Comparison of ENCODE assay signal across 1 mouse cellular context in the genomic region with DNA sequence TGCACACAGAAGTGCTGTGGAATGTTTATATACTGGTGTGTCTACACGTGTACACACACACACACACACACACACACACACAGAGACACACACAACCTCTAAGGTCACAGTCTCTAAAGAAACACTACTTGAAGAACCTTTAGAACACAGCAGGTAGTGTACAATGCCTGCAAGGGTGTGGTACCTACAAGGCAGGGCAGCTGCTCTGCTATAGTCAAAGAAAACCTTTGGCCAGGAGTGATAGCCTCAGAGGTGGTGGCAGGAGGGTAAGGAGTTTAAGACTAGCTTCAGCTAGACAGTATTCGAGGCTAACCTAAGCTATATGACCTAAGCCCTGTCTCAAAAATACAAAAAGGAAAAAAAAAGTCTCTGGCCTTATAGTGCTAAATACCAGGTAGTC.
TF ChIP-seq lines count a peak whose summit lies in the region.

No protein-coding gene starts in this region.

TF ChIP-seq in MEL, 35 proteins besides CTCF, POLR2A, EP300 and RAD21:
- TF ChIP-seq ZC3H11A (IDR thresholded peaks at IDR 0.05; ENCODE audit: low read depth, low read length) (no peak), MAZ (IDR thresholded peaks at IDR 0.05; ENCODE audit: low read depth, low read length) (no peak), CHD1 (IDR thresholded peaks at IDR 0.05; ENCODE audit: low read depth, low read length) (no peak), MAX (IDR thresholded peaks at IDR 0.05; ENCODE audit: low read length) (no peak)
